Mouse (Mus musculus) central nervous system, embryonic 11.5 days (tissue): ENCODE results near the gene Olfr1032. TPM values are rescaled to one million over a fixed set of nuclear protein-coding genes. Genes with fewer than 3 reads are reported as not detected.

ENCODE experiments used
- polyA plus RNA-seq: library from polyadenylated mRNA; depleted of rRNA; stranded (reverse); fragments of >200 nt; gene quantifications from 2 replicates; pipeline ENCODE4 v1.2.3, GENCODE M21; 2012; rRNA removed

The Olfr1032 gene
- not detected in 2 replicates for polyA plus RNA-seq

DNA sequence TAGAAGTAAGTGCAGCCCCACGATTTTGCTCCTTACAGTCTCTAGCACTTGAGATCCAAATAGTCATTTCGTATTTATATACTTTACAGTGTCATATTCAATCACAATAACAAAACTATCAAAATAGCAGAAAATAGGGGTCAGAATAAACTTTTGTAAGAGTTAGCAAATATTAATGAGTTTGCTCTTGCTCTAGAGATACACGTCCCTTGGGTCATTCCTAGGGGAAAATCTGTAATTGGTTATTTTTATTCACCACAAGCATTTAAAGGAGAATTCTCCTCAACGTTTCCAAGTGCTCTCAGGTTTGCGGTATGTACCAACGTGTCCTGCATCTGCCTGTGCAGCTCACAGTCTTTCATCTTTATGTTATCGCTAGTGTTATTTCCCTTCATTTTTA is at the start of gene Olfr1032:
Olfr1032 (plus strand) TSS at position 301 of the 400 bp plus-strand sequence.

DNA sequence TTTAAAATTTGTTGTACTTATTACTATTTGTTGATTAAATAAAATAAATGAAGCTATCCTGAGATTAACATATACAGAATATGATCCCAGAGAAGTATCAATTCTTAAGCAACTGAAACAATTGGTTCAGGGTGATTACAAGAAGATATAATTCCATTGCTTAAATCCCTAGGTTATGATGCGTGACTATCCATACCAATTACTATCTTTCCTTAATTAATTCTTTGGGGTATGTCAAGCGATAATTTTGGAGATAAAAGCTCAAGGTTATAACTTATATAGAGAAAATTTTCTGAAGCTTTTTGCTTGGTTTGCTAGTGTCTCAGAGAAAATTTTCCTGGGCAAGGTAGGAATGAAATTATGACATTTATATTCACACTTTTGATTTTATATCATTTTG is 31.7 kb upstream of the Olfr1032 start, which contains the start of gene Olfr1029:
Olfr1029 (plus strand) TSS at position 301 of the 400 bp plus-strand sequence.

DNA sequence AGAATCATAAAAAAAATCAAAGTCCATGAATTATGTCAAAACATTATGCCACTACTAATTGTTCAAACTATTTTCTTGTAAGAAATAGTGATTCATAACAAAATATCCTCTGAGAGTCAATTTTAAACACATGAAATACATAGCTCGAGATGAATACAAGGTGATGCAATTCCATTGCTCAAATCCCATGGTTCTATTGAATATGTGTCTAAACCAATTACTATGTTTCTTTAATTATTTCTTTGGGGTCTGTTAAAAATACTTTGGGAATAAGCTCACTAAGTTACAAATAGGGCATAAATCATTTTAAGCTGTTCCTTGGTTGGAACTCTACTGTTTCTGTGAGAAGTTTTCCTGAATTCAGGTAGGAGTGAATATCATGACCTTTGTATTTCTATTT is 26.4 kb upstream of the Olfr1032 start, which contains the start of gene Olfr1030:
Olfr1030 (plus strand) TSS at position 301 of the 400 bp plus-strand sequence.

DNA sequence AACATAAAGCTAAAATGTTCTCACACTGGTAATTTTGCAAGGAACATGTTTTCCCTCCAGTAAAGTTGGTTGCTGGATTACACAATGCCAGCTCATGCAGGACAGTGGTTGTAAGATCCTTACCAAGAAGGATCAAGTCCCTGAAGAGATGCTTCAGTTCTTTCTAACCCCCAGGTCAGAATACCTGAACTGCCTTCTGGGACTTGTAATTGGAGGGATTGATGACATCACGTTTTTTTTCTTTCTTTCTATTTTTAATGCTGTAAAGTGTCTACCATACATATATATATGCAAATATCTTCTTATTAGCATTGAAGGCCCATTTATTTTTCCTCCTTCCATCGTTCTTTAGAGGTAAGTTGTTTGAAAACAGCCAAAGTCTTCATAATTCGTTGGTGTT is 15.3 kb upstream of the Olfr1032 start, which contains the start of gene Olfr1031:
Olfr1031 (plus strand) TSS at position 301 of the 400 bp plus-strand sequence.

DNA sequence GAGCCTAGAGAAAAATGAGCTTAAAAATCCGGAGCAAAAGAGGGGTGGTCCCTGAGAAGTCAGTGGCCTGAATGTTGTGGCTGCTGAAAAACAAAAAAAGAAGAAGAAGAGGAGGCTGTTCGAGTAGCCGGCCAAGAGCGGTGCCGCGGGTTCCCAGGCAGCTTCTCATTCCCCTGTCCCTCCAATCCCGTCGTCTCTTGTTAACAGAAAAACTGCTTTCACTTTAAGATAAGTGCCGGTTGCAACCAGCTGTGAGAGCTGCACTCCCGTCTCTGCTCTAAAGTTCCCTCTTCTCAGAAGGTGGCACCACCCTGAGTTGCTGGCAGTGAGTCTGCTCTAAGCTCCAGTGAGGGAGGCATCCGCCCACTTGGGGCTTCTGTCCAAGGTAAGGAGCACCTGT is 15.1 kb downstream of the Olfr1032 start, which contains the start of gene Olfr1033:
Olfr1033 (plus strand) TSS at position 228 of the 400 bp plus-strand sequence.

DNA sequence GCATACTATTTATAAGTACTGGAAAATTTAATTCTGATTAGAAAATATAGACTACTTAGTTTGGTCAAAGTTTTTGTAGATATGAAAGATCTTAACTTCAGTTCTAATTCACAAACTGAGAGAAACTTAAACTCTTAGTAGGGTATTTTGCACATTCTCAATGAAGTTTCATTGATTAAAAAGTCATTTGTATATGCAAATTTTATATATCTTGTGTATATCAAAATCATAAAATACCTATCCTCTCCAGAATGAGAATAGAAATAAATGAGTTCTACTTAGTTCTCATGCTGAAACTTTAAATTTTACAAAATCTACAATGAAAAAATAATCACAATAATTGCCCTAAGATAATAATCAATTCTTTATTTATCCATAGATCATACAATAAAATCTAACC is 40.2 kb downstream of the Olfr1032 start, which contains the start of gene Olfr1034:
Olfr1034 (plus strand) TSS at position 301 of the 400 bp plus-strand sequence.

Other genes starting within 250 kb of the Olfr1032 start
- gene Olfr1012, start 242.8 kb upstream of the Olfr1032 start, polyA plus RNA-seq = not detected in 2 replicates
- not detected in 2 replicates for gene Olfr1013, start 238.4 kb upstream of the Olfr1032 start, polyA plus RNA-seq
- not detected in 2 replicates for gene Olfr1014, start 232.8 kb upstream of the Olfr1032 start, polyA plus RNA-seq
- not detected in 2 replicates for gene Olfr1015, start 223.5 kb upstream of the Olfr1032 start, polyA plus RNA-seq
- not detected in 2 replicates for gene Olfr1016, start 203.0 kb upstream of the Olfr1032 start, polyA plus RNA-seq
- gene Olfr1018, start 187.1 kb upstream of the Olfr1032 start, polyA plus RNA-seq = not detected in 2 replicates
- gene Olfr1019, start 160.1 kb upstream of the Olfr1032 start, polyA plus RNA-seq = not detected in 2 replicates
- gene Olfr1020, start 158.5 kb upstream of the Olfr1032 start, polyA plus RNA-seq = not detected in 2 replicates
- gene Olfr1022, start 136.9 kb upstream of the Olfr1032 start, polyA plus RNA-seq = not detected in 2 replicates
- not detected in 2 replicates for gene Olfr1023, start 119.9 kb upstream of the Olfr1032 start, polyA plus RNA-seq
- gene Olfr1024, start 100.5 kb upstream of the Olfr1032 start, polyA plus RNA-seq = not detected in 2 replicates
- not detected in 2 replicates for gene Olfr1025-ps1, start 90.3 kb upstream of the Olfr1032 start, polyA plus RNA-seq
- not detected in 2 replicates for gene Olfr1026, start 84.0 kb upstream of the Olfr1032 start, polyA plus RNA-seq
- gene Olfr1028, start 55.1 kb upstream of the Olfr1032 start, polyA plus RNA-seq = not detected in 2 replicates
- gene Olfr1029, start 31.6 kb upstream of the Olfr1032 start, polyA plus RNA-seq = not detected in 2 replicates
- gene Olfr1030, start 26.3 kb upstream of the Olfr1032 start, polyA plus RNA-seq = not detected in 2 replicates
- gene Olfr1031, start 15.2 kb upstream of the Olfr1032 start, polyA plus RNA-seq = not detected in 2 replicates
- gene Olfr1033, start 15.1 kb downstream of the Olfr1032 start, polyA plus RNA-seq = 0.06 and 0.14 TPM in 2 replicates
- 0.05 TPM in 1 of 2 replicates, not detected in the other for gene Olfr1034, start 40.3 kb downstream of the Olfr1032 start, polyA plus RNA-seq
- gene Olfr1036, start 68.5 kb downstream of the Olfr1032 start, polyA plus RNA-seq = not detected in 2 replicates
- gene Olfr1037, start 81.8 kb downstream of the Olfr1032 start, polyA plus RNA-seq = not detected in 2 replicates
- gene Olfr1039, start 130.4 kb downstream of the Olfr1032 start, polyA plus RNA-seq = not detected in 2 replicates
- gene Olfr1040, start 141.2 kb downstream of the Olfr1032 start, polyA plus RNA-seq = not detected in 2 replicates
- gene Olfr1042, start 156.3 kb downstream of the Olfr1032 start, polyA plus RNA-seq = not detected in 2 replicates
- not detected in 2 replicates for gene Olfr1043, start 162.0 kb downstream of the Olfr1032 start, polyA plus RNA-seq
- not detected in 2 replicates for gene Olfr1044, start 172.3 kb downstream of the Olfr1032 start, polyA plus RNA-seq
- not detected in 2 replicates for gene Olfr52, start 180.1 kb downstream of the Olfr1032 start, polyA plus RNA-seq
- not detected in 2 replicates for gene Olfr1045, start 197.5 kb downstream of the Olfr1032 start, polyA plus RNA-seq
- gene Olfr1046, start 213.8 kb downstream of the Olfr1032 start, polyA plus RNA-seq = not detected in 2 replicates
- gene Olfr1047, start 225.9 kb downstream of the Olfr1032 start, polyA plus RNA-seq = not detected in 2 replicates
- gene Olfr1048, start 234.7 kb downstream of the Olfr1032 start, polyA plus RNA-seq = not detected in 2 replicates